Mouse (Mus musculus): ENCODE measurements around the gene Ednrb. TPM values are rescaled to one million over a fixed set of nuclear protein-coding genes. Genes with fewer than 3 reads are reported as not detected.
A peak's percentile ranks its signal among the peaks of the same experiment; 100 is the strongest.
"Not testable (repeated sequence)": the region's sequence is repeated elsewhere in the genome, so short reads cannot be mapped to it uniquely, and the experiment has no call there.

Ednrb gene
- polyA plus RNA-seq, 1 experiment from 2014 or later, result 135 TPM

DNA sequence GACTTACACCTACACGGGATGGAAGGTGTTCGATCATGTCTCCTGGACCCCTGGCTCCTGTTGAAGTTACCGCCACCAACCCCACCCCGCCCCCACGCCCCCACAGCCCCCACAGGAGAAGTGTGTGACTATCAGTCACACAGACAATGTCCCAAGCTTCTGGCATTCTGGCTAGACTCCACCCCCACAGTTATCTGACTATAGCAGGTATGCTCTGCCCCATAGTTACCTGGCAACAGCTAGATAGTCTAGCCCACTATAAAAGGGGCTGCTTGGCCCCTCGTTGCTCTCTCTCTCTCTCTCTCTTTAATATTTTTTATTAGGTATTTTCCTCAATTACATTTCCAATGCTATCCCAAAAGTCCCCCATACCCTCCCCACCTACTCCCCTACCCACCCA lies 63.9 kb downstream of the Ednrb start:
- H3K4me1 ChIP-seq (replicated peaks; ENCODE audit: control insufficient read depth, insufficient read depth, low read length); H3K9ac ChIP-seq; H3K4me3 ChIP-seq (replicated peaks; ENCODE audit: low read length); DNase-seq (ENCODE audit: low spot score); H3K9me3 ChIP-seq (ENCODE audit: control insufficient read depth, low read length); H3K27ac ChIP-seq; H3K36me3 ChIP-seq (replicated peaks; ENCODE audit: control insufficient read depth, insufficient read depth); H3K4me2 ChIP-seq (replicated peaks); ATAC-seq (ENCODE audit: low FRiP score); H3K27me3 ChIP-seq (ENCODE audit: control insufficient read depth, insufficient read depth, low read length): not testable (repeated sequence)
- whole genome bisulfite sequencing, result 96% methylated on average over 6 of the region's 6 CpGs

DNA sequence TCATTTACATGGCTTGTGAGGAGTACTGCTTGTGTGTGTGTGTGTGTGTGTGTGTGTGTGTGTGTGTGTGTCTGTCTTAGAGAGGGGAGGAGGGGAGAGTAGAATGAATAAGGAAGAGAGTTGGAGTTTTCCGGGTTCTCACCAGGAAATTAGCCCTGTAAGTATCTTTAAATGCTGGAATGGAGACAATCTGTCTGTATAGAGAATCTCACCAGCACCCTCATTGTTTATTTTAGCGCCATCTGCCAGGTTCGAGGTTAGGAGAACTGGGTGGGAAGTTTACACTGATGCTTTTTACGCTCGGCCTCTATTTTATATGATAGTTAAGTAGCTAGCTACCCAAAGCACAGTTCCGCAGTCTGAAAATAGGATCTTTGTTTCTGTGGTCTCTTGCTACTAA lies 64.9 kb downstream of the Ednrb start:
- 52% methylated on average over 6 of the region's 6 CpGs for WGBS
- Histone ChIP-seq H3K27me3 (ENCODE audit: control insufficient read depth, insufficient read depth, low read length) (no peaks in the 10 kb centered on the region), H3K36me3 (replicated peaks; ENCODE audit: control insufficient read depth, insufficient read depth) (no peaks in the 10 kb centered on the region), H3K4me3 (replicated peaks; ENCODE audit: low read length) (peak overlapping the region; percentile 16), H3K9ac (peak overlapping the region; percentile 17; the same call in 1 of the 2 replicates), H3K4me2 (replicated peaks) (peak overlapping the region; percentile 54), H3K4me1 (replicated peaks; ENCODE audit: control insufficient read depth, insufficient read depth, low read length) (peaks cover 8% of the 10 kb centered on the region; the same call in 1 of the 2 replicates), H3K27ac (peak overlapping the region; percentile 75), H3K9me3 (ENCODE audit: control insufficient read depth, low read length) (no peaks in the 10 kb centered on the region)
- ATAC-seq (ENCODE audit: low FRiP score), result no peak
- DNase-seq (ENCODE audit: low spot score), result no peak

DNA sequence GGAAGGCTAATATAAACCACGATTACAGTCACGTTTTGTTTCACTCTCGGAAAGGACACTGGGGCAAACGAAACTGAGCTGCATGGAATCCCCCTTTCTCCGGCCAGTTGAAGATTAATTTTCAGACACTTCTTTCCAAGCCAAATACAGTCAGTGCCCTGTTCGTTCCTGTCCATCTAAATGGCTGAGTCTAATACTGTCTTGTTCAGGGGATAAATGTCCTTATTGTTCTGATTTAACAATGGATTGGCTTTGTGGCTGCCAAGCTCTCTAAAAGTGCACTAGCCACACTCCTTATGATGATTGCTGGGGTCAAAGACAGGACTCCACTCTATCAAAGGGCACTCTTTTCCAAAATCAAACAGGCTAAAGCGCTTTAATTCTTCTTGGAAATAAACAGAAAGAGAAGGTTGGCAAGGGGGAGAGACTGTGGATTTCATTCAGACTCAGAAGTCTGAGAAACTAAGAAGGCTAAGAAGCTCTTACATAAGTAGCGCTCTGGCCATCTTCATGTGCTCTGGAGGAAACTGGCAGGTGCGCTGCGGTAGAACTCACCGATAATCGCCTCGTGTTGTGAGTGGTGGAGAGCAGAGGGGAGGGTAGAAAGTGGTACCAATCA lies 65.6 kb downstream of the Ednrb start:
- ATAC-seq (ENCODE audit: low FRiP score), result peak; percentile 79
- H3K4me2 ChIP-seq (replicated peaks), result peak overlapping the region; percentile 54
- DNase-seq (ENCODE audit: low spot score), result peak; percentile 49

DNA sequence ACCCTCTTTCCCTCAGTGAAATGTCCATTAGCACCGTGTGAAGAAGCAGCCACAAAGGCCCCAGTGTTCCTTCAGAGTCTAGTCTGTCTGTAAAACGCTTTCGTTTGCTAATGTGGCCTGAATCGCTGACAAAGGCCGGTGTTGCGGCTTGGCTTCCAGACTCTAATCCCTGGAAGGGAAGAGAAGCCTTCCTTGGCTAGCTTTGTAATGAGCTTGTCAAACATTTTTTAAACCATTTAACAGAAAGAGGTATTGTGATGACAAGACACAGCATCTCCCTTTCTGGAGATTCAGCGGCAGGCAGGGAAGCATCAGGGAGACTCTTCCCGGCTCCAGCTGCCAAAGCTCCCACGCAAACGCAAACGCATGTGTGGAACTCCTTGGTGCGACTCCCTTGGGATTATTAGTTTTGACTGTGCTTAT lies 66.2 kb downstream of the Ednrb start:
- peak; percentile 85; the same call in 1 of the 2 replicates for ATAC-seq (ENCODE audit: low FRiP score)
- WGBS, result 4% methylated on average over 12 of the region's 12 CpGs

More for the DNA sequence above, 65.6 kb downstream of the Ednrb start:
- no peaks in the 10 kb centered on the region for H3K27me3 ChIP-seq (ENCODE audit: control insufficient read depth, insufficient read depth, low read length)
- 13% methylated on average over 13 of the region's 13 CpGs for WGBS
- no peaks in the 10 kb centered on the region for H3K9me3 ChIP-seq (ENCODE audit: control insufficient read depth, low read length)
- H3K9ac ChIP-seq, result peak overlapping the region; percentile 17
- peak overlapping the region; percentile 16 for H3K4me3 ChIP-seq (replicated peaks; ENCODE audit: low read length)
- no peaks in the 10 kb centered on the region for H3K36me3 ChIP-seq (replicated peaks; ENCODE audit: control insufficient read depth, insufficient read depth)
- peaks cover 8% of the 10 kb centered on the region; the same call in 1 of the 2 replicates for H3K4me1 ChIP-seq (replicated peaks; ENCODE audit: control insufficient read depth, insufficient read depth, low read length)
- peak overlapping the region; percentile 75 for H3K27ac ChIP-seq

DNA sequence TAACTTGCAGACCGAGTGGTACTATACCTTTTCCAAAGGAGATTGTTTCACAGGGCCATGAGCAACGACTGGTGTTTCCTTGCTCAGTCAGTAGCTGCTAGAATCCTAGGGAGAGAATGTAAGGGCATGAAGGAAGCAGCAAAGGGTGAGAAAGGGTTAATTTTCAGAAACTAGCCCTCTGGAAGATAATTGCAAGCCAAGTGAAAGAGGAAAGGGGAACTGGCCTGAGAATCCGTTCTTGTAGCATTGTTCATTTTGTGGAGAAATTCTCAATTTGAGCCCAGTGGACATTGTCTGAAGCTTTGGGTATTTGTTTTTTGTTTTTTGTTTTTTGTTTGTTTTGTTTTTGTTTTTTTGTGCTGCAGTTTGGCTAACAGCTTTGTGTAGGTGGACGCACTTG lies 66.8 kb downstream of the Ednrb start:
- Histone ChIP-seq H3K4me2 (replicated peaks) (no peak overlapping the region), H3K27ac (peak overlapping the region; percentile 75), H3K36me3 (replicated peaks; ENCODE audit: control insufficient read depth, insufficient read depth) (no peaks in the 10 kb centered on the region), H3K4me3 (replicated peaks; ENCODE audit: low read length) (no peak overlapping the region), H3K27me3 (ENCODE audit: control insufficient read depth, insufficient read depth, low read length) (no peaks in the 10 kb centered on the region), H3K4me1 (replicated peaks; ENCODE audit: control insufficient read depth, insufficient read depth, low read length) (peaks cover 8% of the 10 kb centered on the region; the same call in 1 of the 2 replicates), H3K9ac (no peak overlapping the region), H3K9me3 (ENCODE audit: control insufficient read depth, low read length) (no peaks in the 10 kb centered on the region)
- DNase-seq (ENCODE audit: low spot score), result no peak
- 27% methylated on average over 4 of the region's 4 CpGs for WGBS
- ATAC-seq (ENCODE audit: low FRiP score), result no peak

More for the DNA sequence above, 66.2 kb downstream of the Ednrb start:
- Histone ChIP-seq H3K4me2 (replicated peaks) (peak overlapping the region; percentile 54), H3K4me3 (replicated peaks; ENCODE audit: low read length) (peak overlapping the region; percentile 16), H3K9ac (peak overlapping the region; percentile 17), H3K27me3 (ENCODE audit: control insufficient read depth, insufficient read depth, low read length) (no peaks in the 10 kb centered on the region), H3K9me3 (ENCODE audit: control insufficient read depth, low read length) (no peaks in the 10 kb centered on the region), H3K4me1 (replicated peaks; ENCODE audit: control insufficient read depth, insufficient read depth, low read length) (peaks cover 8% of the 10 kb centered on the region; the same call in 1 of the 2 replicates), H3K27ac (peak overlapping the region; percentile 75), H3K36me3 (replicated peaks; ENCODE audit: control insufficient read depth, insufficient read depth) (no peaks in the 10 kb centered on the region)
- DNase-seq (ENCODE audit: low spot score), result peak; percentile 69

DNA sequence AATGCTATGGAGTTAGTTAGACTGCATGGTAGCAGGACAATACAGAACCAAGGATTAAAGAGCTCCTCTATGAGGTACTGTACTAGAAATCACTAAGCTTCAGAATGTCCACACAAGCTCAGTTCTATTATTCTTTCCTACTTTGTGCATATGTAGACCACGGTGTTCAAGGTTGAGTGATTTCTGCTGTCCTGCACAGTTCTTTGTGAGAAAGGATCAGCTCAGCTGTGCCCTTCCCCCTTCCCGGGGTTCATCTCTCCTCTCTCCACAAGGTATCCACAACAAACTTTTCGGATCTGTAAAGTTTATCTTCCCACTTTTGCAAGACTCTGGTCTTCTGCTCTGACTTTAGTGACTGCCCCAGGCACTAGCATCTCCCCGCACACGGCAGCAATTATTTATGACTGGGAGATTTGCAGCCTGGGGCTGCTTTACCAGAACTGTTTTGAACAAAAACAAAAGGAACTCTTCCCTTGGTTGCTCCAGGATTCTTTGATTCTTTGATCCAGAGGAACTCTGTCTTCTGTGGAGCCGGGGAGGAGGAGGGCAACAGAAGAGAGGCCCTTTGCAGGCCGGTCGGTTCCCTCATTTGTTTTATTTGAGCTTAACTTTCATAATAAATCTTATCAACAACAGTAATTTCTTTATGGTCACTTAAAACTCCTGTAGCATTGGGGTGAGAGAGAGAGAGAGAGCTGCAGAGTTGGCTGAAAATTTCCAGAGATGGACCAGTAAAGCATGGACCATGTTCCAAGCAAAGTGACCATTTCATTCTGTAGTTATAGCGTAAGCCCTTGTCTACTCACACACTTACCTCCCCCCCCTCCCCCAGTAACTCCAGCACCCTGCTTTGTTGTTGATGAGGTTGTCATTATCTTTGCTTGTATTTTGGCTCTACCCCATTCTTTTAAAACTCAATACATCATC lies 74.6 kb downstream of the Ednrb start:
- ATAC-seq (ENCODE audit: low FRiP score), result no peak
- 24% methylated on average over 9 of the region's 9 CpGs for WGBS

DNA sequence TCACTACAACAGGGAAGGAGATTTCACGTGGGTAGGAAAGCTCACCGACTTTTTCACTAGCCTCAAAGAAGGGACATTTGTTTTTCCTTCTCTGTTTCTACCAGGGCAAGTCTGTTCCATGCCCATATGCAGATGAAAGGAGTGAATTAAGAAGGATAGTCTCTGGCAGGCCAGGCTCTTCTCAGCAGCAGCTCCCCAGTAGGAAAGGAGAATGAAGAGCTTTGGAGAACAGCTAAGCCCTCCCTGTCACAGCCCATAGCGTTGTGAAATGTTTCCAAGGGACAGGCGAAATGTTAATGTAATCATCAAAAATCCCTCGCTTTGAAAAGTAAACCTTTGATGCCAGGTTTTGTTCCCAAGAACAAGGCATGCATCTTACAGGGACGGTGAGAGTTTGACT lies 76.7 kb downstream of the Ednrb start:
- no peak overlapping the region for H3K4me3 ChIP-seq (replicated peaks; ENCODE audit: low read length)
- no peak overlapping the region for H3K27ac ChIP-seq
- no peak overlapping the region for H3K9ac ChIP-seq
- ATAC-seq (ENCODE audit: low FRiP score) (no peak), DNase-seq (ENCODE audit: low spot score) (no peak)
- no peaks in the 10 kb centered on the region for H3K4me1 ChIP-seq (replicated peaks; ENCODE audit: control insufficient read depth, insufficient read depth, low read length)
- 55% methylated on average over 6 of the region's 6 CpGs for WGBS
- H3K9me3 ChIP-seq (ENCODE audit: control insufficient read depth, low read length), result no peaks in the 10 kb centered on the region
- H3K4me2 ChIP-seq (replicated peaks), result no peak overlapping the region
- H3K27me3 ChIP-seq (ENCODE audit: control insufficient read depth, insufficient read depth, low read length), result no peaks in the 10 kb centered on the region
- no peaks in the 10 kb centered on the region for H3K36me3 ChIP-seq (replicated peaks; ENCODE audit: control insufficient read depth, insufficient read depth)

More for the DNA sequence above, 74.6 kb downstream of the Ednrb start:
- H3K9ac ChIP-seq, result no peak overlapping the region
- no peak overlapping the region for H3K27ac ChIP-seq
- no peak for DNase-seq (ENCODE audit: low spot score)
- H3K4me3 ChIP-seq (replicated peaks; ENCODE audit: low read length), result no peak overlapping the region
- H3K9me3 ChIP-seq (ENCODE audit: control insufficient read depth, low read length), result no peaks in the 10 kb centered on the region
- H3K4me2 ChIP-seq (replicated peaks), result no peak overlapping the region
- no peaks in the 10 kb centered on the region for H3K4me1 ChIP-seq (replicated peaks; ENCODE audit: control insufficient read depth, insufficient read depth, low read length)
- H3K27me3 ChIP-seq (ENCODE audit: control insufficient read depth, insufficient read depth, low read length), result no peaks in the 10 kb centered on the region
- H3K36me3 ChIP-seq (replicated peaks; ENCODE audit: control insufficient read depth, insufficient read depth), result no peaks in the 10 kb centered on the region

All from hindbrain, embryonic 14.5 days (tissue).